Mouse (Mus musculus): ENCODE results near the gene Dapk1.

DNA sequence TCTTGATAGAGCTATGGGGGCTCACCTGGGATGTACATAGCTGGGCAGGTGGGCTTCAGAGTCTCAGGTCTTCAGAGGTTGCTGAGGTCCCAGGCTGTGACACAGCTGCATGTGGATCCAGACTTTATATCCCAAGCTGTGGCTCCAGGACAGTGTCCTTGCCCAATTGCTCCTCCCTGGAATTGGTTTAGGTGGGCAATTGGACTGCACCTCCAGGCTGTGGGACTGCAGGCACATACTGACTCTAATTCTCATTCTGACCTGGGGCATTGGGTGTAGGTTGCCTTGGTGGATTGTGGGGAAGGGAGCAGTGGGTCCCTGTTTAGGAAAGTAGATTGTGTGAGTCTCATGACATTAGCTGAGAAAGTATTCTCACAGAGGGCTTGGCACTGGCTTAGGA is 184.5 kb downstream of the Dapk1 start, which contains the start of gene BC051665:
- no peak for TF ChIP-seq CTCF (IDR thresholded peaks at IDR 0.05; ENCODE audit: low read depth)
- no peak for TF ChIP-seq EP300 (IDR thresholded peaks at IDR 0.05; ENCODE audit: low read depth)
